8 mouse cellular contexts compared by ENCODE assay signal in genomic region chr2:25931249-25931859, GRCm38 (mm10). TPM values are rescaled to one million over a fixed set of nuclear protein-coding genes. Genes with fewer than 3 reads are reported as not detected.
DNase-seq lines count a peak whose midpoint lies in the region; ATAC-seq and TF ChIP-seq lines count a peak whose summit lies in the region.

No protein-coding gene starts in this region.

- no peak overlapping the region for H3K4me2 ChIP-seq in limb, embryonic 14.5 days (replicated peaks; ENCODE audit: low read depth, low read length, severe bottlenecking)
- H3K4me2 ChIP-seq in heart, embryonic 11.5 days, result no peak overlapping the region

- TF ChIP-seq CTCF in gastrocnemius, adult 2 months (IDR thresholded peaks at IDR 0.05), result peak; percentile 47
- TF ChIP-seq CTCF in brain, embryonic 14.5 days (IDR thresholded peaks at IDR 0.05; ENCODE audit: borderline replicate concordance, extremely low read depth, insufficient read depth, insufficient read length), result peak; percentile 51; the same call in 1 of the 2 replicates

- H3K27ac ChIP-seq in gastrocnemius, adult 2 months, result no peak overlapping the region
- H3K27ac ChIP-seq in limb, embryonic 14.5 days (replicated peaks; ENCODE audit: low read depth, low read length), result no peak overlapping the region
- H3K27ac ChIP-seq in heart, embryonic 11.5 days (ENCODE audit: low read depth, low read length), result no peak overlapping the region

- H3K27me3 ChIP-seq in limb, embryonic 14.5 days (ENCODE audit: control insufficient read depth, insufficient read depth, low read length), result no peaks in the 10 kb centered on the region
- H3K27me3 ChIP-seq in heart, embryonic 11.5 days (ENCODE audit: control insufficient read depth, insufficient read depth, low read length), result no peaks in the 10 kb centered on the region

- H3K4me3 ChIP-seq in gastrocnemius, adult 2 months, result no peak overlapping the region
- H3K4me3 ChIP-seq in limb, embryonic 14.5 days (replicated peaks; ENCODE audit: low read length), result no peak overlapping the region
- H3K4me3 ChIP-seq in heart, embryonic 11.5 days (ENCODE audit: low read depth, low read length), result no peak overlapping the region

- intact Hi-C loops in gastrocnemius, adult 2 months (cut with DNase I), result loop anchor here (10.0 kb wide), 1 partner anchor 213 kb away; no protein-coding TSS in a partner anchor

- H3K9me3 ChIP-seq in limb, embryonic 14.5 days (ENCODE audit: control insufficient read depth, low read length), result no peaks in the 10 kb centered on the region
- H3K9me3 ChIP-seq in heart, embryonic 11.5 days (replicated peaks; ENCODE audit: control insufficient read depth, low read length), result no peaks in the 10 kb centered on the region

- no peaks in the 10 kb centered on the region for H3K4me1 ChIP-seq in limb, embryonic 14.5 days (ENCODE audit: control insufficient read depth, insufficient read depth, low read length)
- no peaks in the 10 kb centered on the region for H3K4me1 ChIP-seq in heart, embryonic 11.5 days (ENCODE audit: control insufficient read depth, insufficient read depth, low read length)

- WGBS in limb, embryonic 14.5 days, result 82% methylated on average over 6 of the region's 6 CpGs
- WGBS in heart, embryonic 11.5 days (ENCODE audit: insufficient replicate concordance), result 85% methylated on average over 6 of the region's 6 CpGs

- TF ChIP-seq POLR2A in brain, embryonic 14.5 days (IDR thresholded peaks at IDR 0.05; ENCODE audit: borderline replicate concordance, extremely low read depth, insufficient read depth, insufficient read length, poor library complexity, severe bottlenecking), result no peak
- no peak for TF ChIP-seq POLR2A in limb, embryonic 14.5 days (IDR thresholded peaks at IDR 0.05; ENCODE audit: borderline replicate concordance, extremely low read depth, insufficient read depth, insufficient read length)

- H3K9ac ChIP-seq in limb, embryonic 14.5 days (ENCODE audit: low read depth, low read length, severe bottlenecking), result no peak overlapping the region
- no peak overlapping the region for H3K9ac ChIP-seq in heart, embryonic 11.5 days (ENCODE audit: low read depth, low read length)

- DNase-seq in gastrocnemius, adult 2 months, result no peak
- no peak for DNase-seq in gastrocnemius, postnatal 4 days (ENCODE audit: low spot score in 2 of 2)
- DNase-seq in right cerebral cortex, postnatal 14 days, result peak; percentile 53
- DNase-seq in right cerebral cortex, postnatal 10 days (ENCODE audit: low spot score in 2 of 2), result no peak
- peak; percentile 34 for DNase-seq in brain, embryonic 14.5 days (ENCODE audit: low read depth)
- peak; percentile 6 for DNase-seq in limb, embryonic 14.5 days (ENCODE audit: low spot score)
- DNase-seq in thymus, postnatal 25 days, result peak; percentile 25

- no peak for ATAC-seq in limb, embryonic 14.5 days (ENCODE audit: low FRiP score, low read depth)
- ATAC-seq in heart, embryonic 11.5 days (replicated peaks; ENCODE audit: insufficient number of reproducible peaks, low FRiP score, low TSS enrichment), result no peak

- H3K36me3 ChIP-seq in limb, embryonic 14.5 days (ENCODE audit: control insufficient read depth, insufficient read depth, low read length), result peaks cover 96% of the 10 kb centered on the region
- H3K36me3 ChIP-seq in heart, embryonic 11.5 days (ENCODE audit: control insufficient read depth, insufficient read depth, low read length), result peaks cover 23% of the 10 kb centered on the region; the same call in 1 of the 2 replicates

RNA-seq across cellular contexts. Expression of gene Camsap1, which starts 51.7 kb away (rescaled TPM):
- total RNA-seq in gastrocnemius, adult 2 months (2021), result 10 to 100 TPM; 43.7 to 55.7 TPM
- 10 to 100 TPM; 34.2 to 45.1 TPM for total RNA-seq in gastrocnemius, postnatal 4 days (2021)
- polyA plus RNA-seq in brain, embryonic 14.5 days (2012; rRNA removed), result 32.6 and 71.2 TPM in 2 replicates
- polyA plus RNA-seq in limb, embryonic 14.5 days (2012; rRNA removed), result 16.1 and 16.7 TPM in 2 replicates
- 24.2 and 27.8 TPM in 2 replicates for polyA plus RNA-seq in limb, embryonic 14.5 days (2014; fragmentation: Nextera tagmentation; extraction: Ambion mirVana)
- polyA plus RNA-seq in heart, embryonic 11.5 days (2014; fragmentation: Nextera tagmentation; extraction: Ambion mirVana), result 8.9 and 14.1 TPM in 2 replicates

Comparison
In these comparisons a context has a peak if more than half of its experiments do, and no peak if none do; other contexts are left out.
1. DNase-seq: peak in right cerebral cortex, postnatal 14 days (single experiment), brain, embryonic 14.5 days (single experiment), limb, embryonic 14.5 days (single experiment) and thymus, postnatal 25 days (single experiment); none in gastrocnemius, adult 2 months (single experiment), gastrocnemius, postnatal 4 days (0 of 2) and right cerebral cortex, postnatal 10 days (0 of 2).